Mouse (Mus musculus): ENCODE results near the gene Gm20838. TPM values are rescaled to one million over a fixed set of nuclear protein-coding genes. Genes with fewer than 3 reads are reported as not detected.
"Not testable (repeated sequence)": the region's sequence is repeated elsewhere in the genome, so short reads cannot be mapped to it uniquely, and the experiment has no call there.

Gene Gm20838
- total RNA-seq (2015; ENCODE audit: low replicate concordance) (not detected in 2 replicates), total RNA-seq (2017; ENCODE audit: low replicate concordance) (not detected in 2 replicates)

GRCm38 (mm10) chrY:33543064-33543463 lies at the start of gene Gm20838:
Gene Gm20838 (minus strand): TSS chrY:33543164.
- ATAC-seq (replicated peaks; ENCODE audit: low FRiP score, poor library complexity, severe bottlenecking): not testable (repeated sequence)

Measured in erythroid progenitor cell, adult 5-6 weeks (primary cell).